Mouse (Mus musculus) testis, adult 2 months (tissue): ENCODE measurements around the gene Map1b. TPM values are rescaled to one million over a fixed set of nuclear protein-coding genes. Genes with fewer than 3 reads are reported as not detected.

Experiments used
- H3K27ac ChIP-seq: fragments of 200-500 bp; 2 replicates; pipeline ENCODE4 v1.5.1; 2012; ENCODE audit warnings: low read depth, low read length; ENCODE audit not compliant: control insufficient read depth, insufficient read depth
- H3K27me3 ChIP-seq: fragments of 200-500 bp; 2 replicates; pipeline ENCODE4 v1.6.1; 2012; ENCODE audit warnings: mild to moderate bottlenecking, low read length, moderate library complexity; ENCODE audit not compliant: control insufficient read depth, insufficient read depth
- H3K36me3 ChIP-seq: fragments of 200-500 bp; 2 replicates; pipeline ENCODE4 v1.6.1; 2012; ENCODE audit warnings: mild to moderate bottlenecking, low read length; ENCODE audit not compliant: control insufficient read depth, insufficient read depth
- H3K4me1 ChIP-seq: fragments of 200-500 bp; 2 replicates; pipeline ENCODE4 v1.6.1; 2012; ENCODE audit warnings: low read length; ENCODE audit not compliant: control insufficient read depth, insufficient read depth
- H3K4me3 ChIP-seq: fragments of 200-500 bp; 2 replicates; pipeline ENCODE4 v1.5.1; 2012; ENCODE audit warnings: low read depth, mild to moderate bottlenecking, low read length, moderate library complexity, mixed read lengths; ENCODE audit not compliant: control insufficient read depth
- CTCF ChIP-seq: fragments of 200-500 bp; IDR thresholded peaks from 2 replicates; pipeline ENCODE4 v1.5.1; 2012; ENCODE audit warnings: low read depth, mild to moderate bottlenecking, inconsistent platforms, low read length, moderate library complexity; ENCODE audit not compliant: control insufficient read depth, insufficient read depth, insufficient replicate concordance
- POLR2A ChIP-seq: fragments of 200-500 bp; IDR thresholded peaks from 2 replicates; pipeline ENCODE4 v1.6.1; 2012; ENCODE audit warnings: low read depth, mild to moderate bottlenecking, inconsistent platforms, low read length, moderate library complexity; ENCODE audit not compliant: control insufficient read depth
- polyA plus RNA-seq: library from polyadenylated mRNA; depleted of rRNA; stranded (reverse); fragments of >200 nt; gene quantifications from 2 replicates; pipeline ENCODE4 v1.2.3, GENCODE M21; 2012

Map1b gene
- polyA plus RNA-seq, 1 experiment = 5.6 TPM

- no peaks in the 10 kb centered on the region for H3K36me3 ChIP-seq
- TF ChIP-seq POLR2A (no peak), CTCF (no peak)
- H3K4me3 ChIP-seq = no peak overlapping the region
- no peak overlapping the region for H3K27ac ChIP-seq
- H3K4me1 ChIP-seq = peaks cover 2% of the 10 kb centered on the region
- H3K27me3 ChIP-seq = no peaks in the 10 kb centered on the region
Observed at GRCm38 (mm10) chr13:99489175-99489574, 27.2 kb downstream of the Map1b start.

DNA sequence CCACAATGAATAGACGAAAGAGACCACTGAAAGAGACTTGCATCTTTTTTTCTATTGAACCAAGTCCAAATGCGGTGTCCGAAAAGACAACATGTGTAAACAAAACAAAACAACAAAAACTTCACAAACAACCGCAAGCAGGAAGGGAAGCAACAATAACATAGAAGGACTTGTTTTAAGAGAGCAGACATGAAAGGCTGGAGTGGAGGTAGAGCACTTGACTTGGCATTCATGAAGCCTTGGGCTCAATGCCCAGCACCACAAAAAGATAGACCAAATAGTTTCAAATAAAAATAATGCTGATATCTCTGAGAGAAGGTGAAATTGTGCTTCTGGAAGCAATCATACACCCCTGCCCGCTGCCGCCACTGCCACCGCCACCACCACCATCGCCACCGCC, 30.5 kb downstream of the Map1b start:
- Histone ChIP-seq H3K4me1 (peaks cover 2% of the 10 kb centered on the region), H3K27ac (no peak overlapping the region), H3K36me3 (no peaks in the 10 kb centered on the region), H3K4me3 (no peak overlapping the region), H3K27me3 (no peaks in the 10 kb centered on the region)
- no peak for TF ChIP-seq CTCF
- TF ChIP-seq POLR2A = no peak

DNA sequence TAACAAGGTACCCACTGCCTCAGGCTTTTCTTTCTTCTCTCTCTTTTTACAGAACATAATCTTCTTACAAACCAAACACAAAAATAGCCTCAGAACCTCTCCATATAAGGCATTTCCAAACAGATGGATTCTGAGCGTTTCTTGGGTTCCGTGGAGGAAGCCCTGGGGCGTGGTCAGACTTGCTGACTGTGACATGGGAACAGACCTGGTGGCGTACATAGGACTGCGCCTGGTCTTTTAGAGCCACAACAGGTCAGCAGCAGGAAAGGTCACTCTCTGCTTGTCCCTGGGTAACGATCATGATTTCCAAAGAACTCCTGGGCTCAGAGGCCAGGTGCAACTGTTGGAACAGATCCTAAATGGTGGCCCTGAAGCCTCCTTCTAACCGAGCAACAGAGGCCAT, 31.0 kb downstream of the Map1b start:
- peaks cover 2% of the 10 kb centered on the region for H3K4me1 ChIP-seq
- TF ChIP-seq CTCF = no peak
- no peak for TF ChIP-seq POLR2A
- no peak overlapping the region for H3K4me3 ChIP-seq
- H3K27ac ChIP-seq = peak overlapping the region; percentile 65; the same call in 1 of the 2 replicates
- H3K27me3 ChIP-seq = no peaks in the 10 kb centered on the region
- H3K36me3 ChIP-seq = no peaks in the 10 kb centered on the region

GRCm38 (mm10) chr13:99484905-99485304, 31.4 kb downstream of the Map1b start:
- H3K27ac ChIP-seq = peak overlapping the region; percentile 65
- no peak overlapping the region for H3K4me3 ChIP-seq
- TF ChIP-seq POLR2A (no peak), CTCF (no peak)
- peaks cover 2% of the 10 kb centered on the region for H3K4me1 ChIP-seq
- H3K36me3 ChIP-seq = no peaks in the 10 kb centered on the region
- H3K27me3 ChIP-seq = no peaks in the 10 kb centered on the region

GRCm38 (mm10) chr13:99483433-99483832, 32.9 kb downstream of the Map1b start:
- Histone ChIP-seq H3K27me3 (no peaks in the 10 kb centered on the region), H3K27ac (no peak overlapping the region), H3K4me3 (no peak overlapping the region), H3K36me3 (no peaks in the 10 kb centered on the region), H3K4me1 (peaks cover 2% of the 10 kb centered on the region)
- TF ChIP-seq POLR2A (no peak), CTCF (no peak)

GRCm38 (mm10) chr13:99475488-99475887, 40.9 kb downstream of the Map1b start:
- Histone ChIP-seq H3K4me3 (no peak overlapping the region), H3K36me3 (no peaks in the 10 kb centered on the region), H3K4me1 (peaks cover 5% of the 10 kb centered on the region), H3K27ac (no peak overlapping the region), H3K27me3 (no peaks in the 10 kb centered on the region)
- TF ChIP-seq POLR2A (no peak), CTCF (no peak)

DNA sequence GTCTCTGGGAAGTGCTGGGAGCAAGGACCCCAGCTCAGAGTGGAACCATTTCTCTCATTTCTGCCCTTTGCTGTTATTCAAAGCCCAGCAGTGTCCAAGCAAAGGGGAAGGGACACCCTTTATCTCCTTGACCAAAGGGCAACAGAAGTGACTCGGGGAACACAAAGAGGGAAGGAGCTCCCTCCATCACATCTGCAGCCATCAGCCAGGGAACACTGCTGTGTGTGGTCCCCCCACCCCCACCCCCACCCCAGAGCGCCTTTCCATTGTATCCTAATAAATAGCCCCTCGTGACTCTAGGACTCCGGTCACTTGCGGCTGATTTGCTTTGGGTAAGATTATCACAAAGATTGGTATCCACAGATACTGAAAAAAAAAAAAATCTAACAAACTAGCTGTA, 41.3 kb downstream of the Map1b start:
- H3K4me3 ChIP-seq = no peak overlapping the region
- TF ChIP-seq POLR2A (no peak), CTCF (no peak)
- H3K27ac ChIP-seq = no peak overlapping the region
- peaks cover 5% of the 10 kb centered on the region for H3K4me1 ChIP-seq
- H3K36me3 ChIP-seq = no peaks in the 10 kb centered on the region
- no peaks in the 10 kb centered on the region for H3K27me3 ChIP-seq

- TF ChIP-seq CTCF (no peak), POLR2A (no peak)
- H3K4me1 ChIP-seq = peaks cover 5% of the 10 kb centered on the region
- no peak overlapping the region for H3K4me3 ChIP-seq
- H3K27ac ChIP-seq = no peak overlapping the region
- H3K36me3 ChIP-seq = no peaks in the 10 kb centered on the region
- no peaks in the 10 kb centered on the region for H3K27me3 ChIP-seq
Observed at GRCm38 (mm10) chr13:99474108-99474507, 42.2 kb downstream of the Map1b start.
